Mouse (Mus musculus) testis, postnatal 10 days (tissue): ENCODE results near the gene Cenpt.

Experiments
- DNase-seq: peaks from one replicate; pipeline ENCODE4 v3.0.0; 2021; ENCODE audit warnings: low spot score

Cenpt gene

GRCm38 (mm10) chr8:105853178-105853577 lies at the start of gene Cenpt:
Gene Cenpt, minus strand, starts transcription at chr8:105853278.
- DNase-seq: no peak

GRCm38 (mm10) chr8:105900941-105901616 lies 48.0 kb upstream of the Cenpt start:
- DNase-seq: no peak

- peak; percentile 95 for DNase-seq
These were observed 47.3 kb upstream of the Cenpt start, which contains the start of gene Pskh1 for GRCm38 (mm10) chr8:105900180-105900940. Gene Pskh1, plus strand, starts transcription at chr8:105900441.

- no peak for DNase-seq
These were observed 44.9 kb upstream of the Cenpt start for GRCm38 (mm10) chr8:105897801-105898480.

GRCm38 (mm10) chr8:105893339-105893738 lies 40.3 kb upstream of the Cenpt start, which contains the start of gene Nrn1l:
Gene Nrn1l, plus strand, starts transcription at chr8:105893567.
- peak; percentile 81 for DNase-seq

- peak; percentile 56 for DNase-seq
These were observed 39.4 kb upstream of the Cenpt start for GRCm38 (mm10) chr8:105892432-105892831.

GRCm38 (mm10) chr8:105890870-105891269 lies 37.8 kb upstream of the Cenpt start:
- no peak for DNase-seq

GRCm38 (mm10) chr8:105889756-105890465 lies 36.8 kb upstream of the Cenpt start:
- no peak for DNase-seq

GRCm38 (mm10) chr8:105880754-105881520 lies 27.9 kb upstream of the Cenpt start, which contains the start of gene Edc4:
Gene Edc4, plus strand, starts transcription at chr8:105880881.
- peak; percentile 89 for DNase-seq

GRCm38 (mm10) chr8:105874301-105874700 lies 21.2 kb upstream of the Cenpt start:
- no peak for DNase-seq

- DNase-seq: no peak
These were observed 13.4 kb upstream of the Cenpt start for GRCm38 (mm10) chr8:105866364-105867029.

GRCm38 (mm10) chr8:105861951-105862350 lies 8.9 kb upstream of the Cenpt start:
- DNase-seq: no peak

- DNase-seq: peak; percentile 90
These were observed 7.3 kb upstream of the Cenpt start, which contains the start of gene Nutf2 for GRCm38 (mm10) chr8:105860143-105860981. Gene Nutf2, plus strand, starts transcription at chr8:105860580.

- no peak for DNase-seq
These were observed 6.2 kb upstream of the Cenpt start for GRCm38 (mm10) chr8:105859314-105859713.

- no peak for DNase-seq
These were observed 5.4 kb upstream of the Cenpt start for GRCm38 (mm10) chr8:105858495-105858894.

- no peak for DNase-seq
These were observed 3.2 kb upstream of the Cenpt start for GRCm38 (mm10) chr8:105856168-105856835.

- DNase-seq: peak; percentile 67
These were observed 2.4 kb upstream of the Cenpt start for GRCm38 (mm10) chr8:105855248-105856167.

GRCm38 (mm10) chr8:105854715-105855216 lies 1.7 kb upstream of the Cenpt start, which contains the start of gene Thap11:
Gene Thap11, plus strand, starts transcription at chr8:105855132.
- peak; percentile 97 for DNase-seq
